Mouse (Mus musculus) intestine, embryonic 14.5 days (tissue): Measurements from ENCODE around the gene Got1. TPM values are rescaled to one million over a fixed set of nuclear protein-coding genes. Genes with fewer than 3 reads are reported as not detected.

Experiments used
- ATAC-seq: fragments of 200-750 bp; cut with Nextera tagmentation; replicated peaks from 2 replicates; pipeline ENCODE4 v1.8.0; 2017; ENCODE audit warnings: low read depth, moderate number of reproducible peaks, moderate TSS enrichment, moderate library complexity; ENCODE audit not compliant: low FRiP score, low TSS enrichment
- DNase-seq: peaks from one replicate; pipeline ENCODE4 v3.0.0-alpha.2; 2018; ENCODE audit warnings: low spot score
- H3K27ac ChIP-seq: fragments of 300-500 bp; sonication (generic); 2 replicates; pipeline ENCODE4 v1.5.1; 2014; ENCODE audit warnings: low read depth, mild to moderate bottlenecking, control low read depth
- H3K27me3 ChIP-seq: fragments of 300-500 bp; sonication (generic); replicated peaks from 2 replicates; pipeline ENCODE4 v1.6.1; 2014; ENCODE audit warnings: low read length, control low read depth; ENCODE audit not compliant: control insufficient read depth, insufficient read depth
- H3K36me3 ChIP-seq: fragments of 300-500 bp; sonication (generic); 2 replicates; pipeline ENCODE4 v1.6.1; 2014; ENCODE audit warnings: low read length, control low read depth; ENCODE audit not compliant: control insufficient read depth, insufficient read depth
- H3K4me1 ChIP-seq: fragments of 300-500 bp; sonication (generic); replicated peaks from 2 replicates; pipeline ENCODE4 v1.6.1; 2014; ENCODE audit warnings: low read length, control low read depth, mixed read lengths; ENCODE audit not compliant: control insufficient read depth, insufficient read depth
- H3K4me2 ChIP-seq: fragments of 300-500 bp; sonication (generic); 2 replicates; pipeline ENCODE4 v1.6.1; 2014; ENCODE audit warnings: low read length
- H3K4me3 ChIP-seq: fragments of 300-500 bp; sonication (generic); 2 replicates; pipeline ENCODE4 v1.5.1; 2014; ENCODE audit warnings: low read depth, low read length, control low read depth, mixed read lengths
- H3K9ac ChIP-seq: fragments of 300-500 bp; sonication (generic); 2 replicates; pipeline ENCODE4 v1.6.1; 2014; ENCODE audit warnings: mild to moderate bottlenecking, low read length
- H3K9me3 ChIP-seq: fragments of 300-500 bp; sonication (generic); 2 replicates; pipeline ENCODE4 v1.6.1; 2016; ENCODE audit warnings: low read length, control low read depth; ENCODE audit not compliant: control insufficient read depth
- WGBS: fragments of 180-500 bp; shearing (Covaris S2); extraction: QIAGEN DNeasy Blood & Tissue Kit; methylation state at CpG from one replicate; pipeline ENCODE4 v1.1.7; 2014; 5-methylcytosine and 5-hydroxymethylcytosine counted together
- polyA plus RNA-seq: library from polyadenylated mRNA; unstranded; fragments of >200 nt; fragmentation: Nextera tagmentation; extraction: Ambion mirVana; gene quantifications from 2 replicates; pipeline ENCODE4 v1.2.1, GENCODE M21; 2014

The Got1 gene
- polyA plus RNA-seq, 1 experiment from 2014 or later: 35.8 TPM

GRCm38 (mm10) chr19:43517808-43518207, 6.6 kb downstream of the Got1 start:
- H3K4me2 ChIP-seq: no peak overlapping the region

DNA sequence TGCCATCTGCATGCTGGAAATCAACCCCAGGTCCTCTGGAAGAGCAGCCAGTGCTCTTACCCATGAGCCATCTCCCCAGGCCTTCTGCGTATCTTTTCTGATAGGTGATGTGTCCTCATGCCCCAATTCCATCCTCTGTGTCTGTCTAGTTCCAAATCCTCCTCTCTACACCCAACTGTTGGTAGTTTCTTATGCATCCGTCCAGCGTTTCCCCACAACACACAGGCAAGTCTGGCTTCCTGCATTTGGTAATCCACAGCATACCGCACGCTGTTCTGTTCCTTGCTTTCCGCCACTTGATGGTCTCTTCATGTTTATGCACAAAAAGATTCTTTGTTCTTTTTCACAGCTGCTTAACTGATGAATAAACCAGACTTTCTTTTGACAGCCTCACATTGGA, 7.1 kb downstream of the Got1 start:
- H3K4me1 ChIP-seq: 0 out of 2 replicates have a peak, but pooled peaks cover 4% of the 10 kb centered on the region
- no peak for ATAC-seq
- 77% methylated on average over 6 of the region's 6 CpGs for WGBS
- DNase-seq: no peak
- no peak overlapping the region for H3K9ac ChIP-seq
- no peak overlapping the region for H3K27ac ChIP-seq
- H3K4me3 ChIP-seq: no peak overlapping the region
- no peaks in the 10 kb centered on the region for H3K9me3 ChIP-seq
- H3K4me2 ChIP-seq: no peak overlapping the region
- H3K27me3 ChIP-seq: no peaks in the 10 kb centered on the region
- peaks cover 15% of the 10 kb centered on the region; the same call in 1 of the 2 replicates for H3K36me3 ChIP-seq

More at GRCm38 (mm10) chr19:43517808-43518207, 6.6 kb downstream of the Got1 start:
- 65% methylated on average over 7 of the region's 7 CpGs for WGBS
- no peak for ATAC-seq
- H3K4me1 ChIP-seq: 0 out of 2 replicates have a peak, but pooled peaks cover 4% of the 10 kb centered on the region
- no peak overlapping the region for H3K4me3 ChIP-seq
- no peak overlapping the region for H3K9ac ChIP-seq
- DNase-seq: no peak
- H3K9me3 ChIP-seq: no peaks in the 10 kb centered on the region
- peaks cover 15% of the 10 kb centered on the region; the same call in 1 of the 2 replicates for H3K36me3 ChIP-seq
- H3K27me3 ChIP-seq: no peaks in the 10 kb centered on the region
- no peak overlapping the region for H3K27ac ChIP-seq

GRCm38 (mm10) chr19:43516397-43517035, 7.9 kb downstream of the Got1 start:
- Histone ChIP-seq H3K9ac (no peak overlapping the region), H3K36me3 (peaks cover 15% of the 10 kb centered on the region; the same call in 1 of the 2 replicates), H3K27ac (no peak overlapping the region), H3K27me3 (no peaks in the 10 kb centered on the region), H3K4me3 (no peak overlapping the region), H3K4me1 (0 out of 2 replicates have a peak, but pooled peaks cover 4% of the 10 kb centered on the region), H3K4me2 (no peak overlapping the region), H3K9me3 (no peaks in the 10 kb centered on the region)
- DNase-seq: no peak
- 67% methylated on average over 14 of the region's 14 CpGs for WGBS
- no peak for ATAC-seq

GRCm38 (mm10) chr19:43515668-43516396, 8.6 kb downstream of the Got1 start:
- Histone ChIP-seq H3K27me3 (no peaks in the 10 kb centered on the region), H3K27ac (no peak overlapping the region), H3K9ac (no peak overlapping the region), H3K36me3 (peaks cover 21% of the 10 kb centered on the region), H3K4me2 (no peak overlapping the region), H3K4me1 (0 out of 2 replicates have a peak, but pooled peaks cover 4% of the 10 kb centered on the region), H3K9me3 (no peaks in the 10 kb centered on the region), H3K4me3 (no peak overlapping the region)
- ATAC-seq (no peak), DNase-seq (no peak)
- 91% methylated on average over 23 of the region's 23 CpGs for whole genome bisulfite sequencing

GRCm38 (mm10) chr19:43513874-43514273, 10.5 kb downstream of the Got1 start:
- Histone ChIP-seq H3K36me3 (peaks cover 22% of the 10 kb centered on the region), H3K9me3 (no peaks in the 10 kb centered on the region), H3K4me1 (0 out of 2 replicates have a peak, but pooled peaks cover 4% of the 10 kb centered on the region), H3K4me3 (no peak overlapping the region), H3K27ac (no peak overlapping the region), H3K4me2 (no peak overlapping the region), H3K9ac (no peak overlapping the region), H3K27me3 (no peaks in the 10 kb centered on the region)
- WGBS: 79% methylated on average over 8 of the region's 8 CpGs
- ATAC-seq (no peak), DNase-seq (no peak)

- no peak overlapping the region for H3K9ac ChIP-seq
- WGBS: 81% methylated on average over 22 of the region's 22 CpGs
- H3K27me3 ChIP-seq: no peaks in the 10 kb centered on the region
- DNase-seq: no peak
- H3K27ac ChIP-seq: no peak overlapping the region
- H3K4me2 ChIP-seq: no peak overlapping the region
- H3K4me3 ChIP-seq: no peak overlapping the region
- H3K9me3 ChIP-seq: no peaks in the 10 kb centered on the region
- 0 out of 2 replicates have a peak, but pooled peaks cover 4% of the 10 kb centered on the region for H3K4me1 ChIP-seq
- peaks cover 31% of the 10 kb centered on the region for H3K36me3 ChIP-seq
- ATAC-seq: no peak
These were observed 12.5 kb downstream of the Got1 start for GRCm38 (mm10) chr19:43511621-43512620.

- Histone ChIP-seq H3K9me3 (no peaks in the 10 kb centered on the region), H3K36me3 (peaks cover 42% of the 10 kb centered on the region), H3K4me3 (no peak overlapping the region), H3K27ac (no peak overlapping the region), H3K4me2 (no peak overlapping the region), H3K9ac (no peak overlapping the region), H3K4me1 (no peaks in the 10 kb centered on the region), H3K27me3 (no peaks in the 10 kb centered on the region)
- no peak for DNase-seq
- WGBS: 91% methylated on average over 14 of the region's 14 CpGs
- ATAC-seq: no peak
These were observed 13.8 kb downstream of the Got1 start for GRCm38 (mm10) chr19:43510436-43511220.
